Mouse (Mus musculus) embryonic facial prominence, embryonic 10.5 days (tissue): ENCODE measurements at regions not wholly inside any gene's neighbourhood (a gene's known extent, or its start where the extent isn't known, plus 50 kb on each side); places are given as distances from the start of the nearest gene placed in this dataset.

Experiments
- DNase-seq: peaks from one replicate; pipeline ENCODE4 v3.0.0-alpha.2; 2017; ENCODE audit warnings: low spot score
- H3K27ac ChIP-seq: fragments of 300-500 bp; sonication (generic); replicated peaks from 2 replicates; pipeline ENCODE4 v1.5.1; 2016; ENCODE audit warnings: mild to moderate bottlenecking
- H3K27me3 ChIP-seq: fragments of 300-500 bp; sonication (generic); replicated peaks from 2 replicates; pipeline ENCODE4 v1.6.1; 2016; ENCODE audit warnings: low read depth, mild to moderate bottlenecking; ENCODE audit not compliant: poor library complexity, severe bottlenecking
- H3K36me3 ChIP-seq: fragments of 300-500 bp; sonication (generic); replicated peaks from 2 replicates; pipeline ENCODE4 v1.6.1; 2016; ENCODE audit warnings: mild to moderate bottlenecking, moderate library complexity
- H3K4me1 ChIP-seq: fragments of 300-500 bp; sonication (generic); 2 replicates; pipeline ENCODE4 v1.6.1; 2016
- H3K4me3 ChIP-seq: fragments of 300-500 bp; sonication (generic); 2 replicates; pipeline ENCODE4 v1.5.1; 2016; ENCODE audit warnings: mild to moderate bottlenecking, moderate library complexity
- H3K9me3 ChIP-seq: fragments of 300-500 bp; sonication (generic); 2 replicates; pipeline ENCODE4 v1.6.1; 2016; ENCODE audit warnings: mild to moderate bottlenecking
- WGBS: fragments of 180-500 bp; shearing (Covaris S2); methylation state at CpG from one replicate; pipeline ENCODE4 v1.1.7; 2016; 5-methylcytosine and 5-hydroxymethylcytosine counted together

DNA sequence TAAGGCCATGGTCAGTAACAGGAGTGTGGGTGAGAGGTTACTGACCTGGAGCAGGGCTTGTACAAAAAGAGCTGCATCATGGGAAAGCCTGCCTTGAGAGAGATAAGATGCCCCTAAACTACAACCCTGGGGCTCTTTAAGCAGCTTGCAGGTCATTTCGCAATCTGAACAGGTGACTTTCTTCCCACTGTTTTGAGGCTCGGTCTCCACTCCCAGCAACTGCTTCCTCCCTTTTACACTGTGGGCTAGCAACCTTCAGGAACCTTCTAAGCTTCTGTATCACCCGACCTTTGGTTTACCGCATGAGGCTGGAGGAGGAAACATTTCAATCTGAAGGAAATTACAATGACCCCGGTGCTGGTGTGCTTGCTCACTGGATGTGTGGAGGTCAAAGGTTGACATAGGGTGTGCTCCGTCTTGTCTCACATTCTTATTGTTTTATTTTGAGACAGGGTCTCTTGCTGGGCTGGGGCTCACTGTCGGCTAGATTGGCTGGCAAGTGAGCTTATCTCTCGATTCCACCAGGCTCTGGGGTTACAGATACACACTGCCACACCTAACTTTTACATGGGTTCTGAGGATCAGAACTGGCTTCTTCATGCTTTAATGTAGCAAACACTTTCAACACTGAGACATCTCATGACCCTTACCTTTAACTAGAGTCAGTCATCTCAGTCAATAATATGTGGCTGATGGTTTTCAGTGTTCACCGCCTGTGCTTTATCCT lies 71.1 kb upstream of the Ccdc71l start:
- Histone ChIP-seq H3K27ac (no peak overlapping the region), H3K4me3 (no peak overlapping the region), H3K36me3 (no peaks in the 10 kb centered on the region), H3K9me3 (no peaks in the 10 kb centered on the region), H3K4me1 (no peaks in the 10 kb centered on the region), H3K27me3 (no peaks in the 10 kb centered on the region)
- 77% methylated on average over 9 of the region's 9 CpGs for WGBS
- no peak for DNase-seq

DNA sequence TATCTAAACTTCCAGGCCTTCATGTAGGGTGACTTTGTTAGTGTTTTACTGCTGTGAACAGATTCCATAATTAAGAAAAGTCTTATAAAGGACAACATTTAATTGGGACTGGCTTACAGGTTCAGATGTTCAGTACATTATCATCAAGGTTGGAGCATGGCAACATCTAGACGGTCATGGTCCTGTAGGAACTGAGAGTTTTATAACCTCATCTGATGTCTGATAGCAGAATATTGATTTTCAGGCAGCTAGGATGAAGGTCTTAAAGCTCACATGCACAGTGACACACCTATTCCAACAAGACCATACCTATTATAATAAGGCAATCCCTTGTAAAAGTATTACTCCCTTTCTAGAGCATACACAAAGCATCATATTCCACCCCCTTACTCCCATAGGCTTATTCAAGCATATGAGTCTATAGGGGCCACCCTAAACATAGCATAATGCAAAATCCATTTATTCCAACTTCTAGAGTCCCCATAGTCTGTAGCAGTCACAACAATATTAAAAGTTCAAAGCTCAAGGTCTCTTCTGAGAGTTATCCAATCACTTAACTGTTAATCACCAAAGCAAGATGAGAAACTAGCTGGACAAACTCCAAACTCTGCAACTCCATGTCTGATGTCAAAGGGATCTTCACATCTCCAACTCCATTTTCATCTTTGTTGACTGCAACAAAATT lies 63.3 kb upstream of the Ccdc71l start:
- no peak overlapping the region for H3K27ac ChIP-seq
- no peaks in the 10 kb centered on the region for H3K27me3 ChIP-seq
- H3K36me3 ChIP-seq = no peaks in the 10 kb centered on the region
- no peak for DNase-seq
- no peaks in the 10 kb centered on the region for H3K4me1 ChIP-seq
- H3K9me3 ChIP-seq = no peaks in the 10 kb centered on the region
- no peak overlapping the region for H3K4me3 ChIP-seq
- WGBS = 89% methylated on average over 1 of the region's 1 CpGs
